7 mouse cellular contexts compared by ENCODE assay signal in the genomic region with DNA sequence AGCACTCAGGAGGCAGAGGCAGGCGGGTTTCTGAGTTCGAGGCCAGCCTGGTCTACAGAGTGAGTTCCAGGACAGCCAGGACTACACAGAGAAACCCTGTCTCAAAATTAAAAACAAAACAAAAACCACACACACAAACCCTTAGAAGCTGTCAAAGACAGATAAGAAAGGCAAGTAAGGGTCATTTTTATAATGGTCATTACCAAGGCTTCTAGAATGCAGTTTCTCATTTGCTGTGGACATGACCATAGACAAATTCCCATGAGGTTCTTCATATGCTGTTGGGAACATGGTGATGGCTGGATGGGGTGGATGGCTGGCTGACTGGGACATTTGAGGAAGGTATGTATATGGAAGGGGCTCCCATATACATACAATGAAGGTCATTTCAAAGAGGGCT. TPM values are rescaled to one million over a fixed set of nuclear protein-coding genes. Genes with fewer than 3 reads are reported as not detected.
DNase-seq lines count a peak whose midpoint lies in the region; ATAC-seq and TF ChIP-seq lines count a peak whose summit lies in the region.
"Not testable (repeated sequence)": the region's sequence is repeated elsewhere in the genome, so short reads cannot be mapped to it uniquely, and the experiment has no call there.

No protein-coding gene starts in this region.

- not testable (repeated sequence) for H3K9ac ChIP-seq in ES-E14 (ENCODE audit: insufficient read depth, low read depth, low read length, poor library complexity, severe bottlenecking); forebrain, embryonic 11.5 days (ENCODE audit: low read length); liver, embryonic 12.5 days; liver, embryonic 14.5 days (replicated peaks); neural tube, embryonic 12.5 days

- ATAC-seq in forebrain, embryonic 11.5 days (replicated peaks; ENCODE audit: low FRiP score), result 0 out of 2 replicates have a peak, but pooled peaks have one; percentile 49
- peak; percentile 44; the same call in 1 of the 2 replicates for ATAC-seq in liver, embryonic 12.5 days
- ATAC-seq in liver, embryonic 14.5 days (ENCODE audit: insufficient read depth), result peak; percentile 21; the same call in 1 of the 2 replicates
- peak; percentile 44; the same call in 1 of the 2 replicates for ATAC-seq in neural tube, embryonic 12.5 days (ENCODE audit: low FRiP score, low read depth)

- not testable (repeated sequence) for H3K4me3 ChIP-seq in ES-E14 (ENCODE audit: insufficient read depth in 1 of 2, low read depth in 1 of 2, low read length in 2 of 2, poor library complexity in 1 of 2, severe bottlenecking in 1 of 2); forebrain, embryonic 11.5 days (ENCODE audit: low read depth, low read length); liver, embryonic 12.5 days; liver, embryonic 14.5 days (ENCODE audit: insufficient read depth in 1 of 2, low read depth in 2 of 2, low read length in 2 of 2); neural tube, embryonic 12.5 days

- H3K27ac ChIP-seq in ES-E14 (ENCODE audit: insufficient read depth, low read depth, low read length, poor library complexity, severe bottlenecking); forebrain, embryonic 11.5 days (ENCODE audit: low read depth, low read length); liver, embryonic 12.5 days; liver, embryonic 14.5 days; neural tube, embryonic 12.5 days: not testable (repeated sequence)

- H3K4me2 ChIP-seq in forebrain, embryonic 11.5 days (ENCODE audit: low read depth, low read length, severe bottlenecking); liver, embryonic 12.5 days; liver, embryonic 14.5 days (ENCODE audit: low read depth); neural tube, embryonic 12.5 days (replicated peaks): not testable (repeated sequence)

- peaks cover 38% of the 10 kb centered on the region for H3K36me3 ChIP-seq in ES-E14 (ENCODE audit: control insufficient read depth, insufficient read depth, low read length, poor library complexity, severe bottlenecking)
- peaks cover 39% of the 10 kb centered on the region for H3K36me3 ChIP-seq in forebrain, embryonic 11.5 days (ENCODE audit: control insufficient read depth, insufficient read depth, low read length)
- peaks cover 90% of the 10 kb centered on the region for H3K36me3 ChIP-seq in liver, embryonic 12.5 days
- H3K36me3 ChIP-seq in liver, embryonic 14.5 days (replicated peaks; ENCODE audit: control insufficient read depth, insufficient read depth, low read depth), result peaks cover 57% of the 10 kb centered on the region
- peaks cover 61% of the 10 kb centered on the region for H3K36me3 ChIP-seq in neural tube, embryonic 12.5 days

- WGBS in forebrain, embryonic 11.5 days, result 100% methylated on average over 1 of the region's 2 CpGs
- WGBS in liver, embryonic 12.5 days (ENCODE audit: insufficient replicate concordance), result 73% methylated on average over 2 of the region's 2 CpGs
- 76% methylated on average over 2 of the region's 2 CpGs for WGBS in liver, embryonic 14.5 days (ENCODE audit: insufficient replicate concordance)
- WGBS in neural tube, embryonic 12.5 days, result 100% methylated on average over 2 of the region's 2 CpGs

- in situ Hi-C loops in ES-E14 (cut with MboI; ENCODE audit: low sequenced_read_pairs in 2 of 2, unreplicated experiment in 2 of 2), result not testable (repeated sequence)

- not testable (repeated sequence) for H3K9me3 ChIP-seq in ES-E14 (ENCODE audit: control insufficient read depth, insufficient read depth, low read depth, low read length); forebrain, embryonic 11.5 days (ENCODE audit: control insufficient read depth, low read length); liver, embryonic 12.5 days (replicated peaks); liver, embryonic 14.5 days (ENCODE audit: control insufficient read depth, low read length); neural tube, embryonic 12.5 days

- TF ChIP-seq CTCF in liver, embryonic 14.5 days (IDR thresholded peaks at IDR 0.05; ENCODE audit: low read depth), result not testable (repeated sequence)

- H3K27me3 ChIP-seq in forebrain, embryonic 11.5 days (ENCODE audit: control insufficient read depth, insufficient read depth, low read length); liver, embryonic 12.5 days (replicated peaks); liver, embryonic 14.5 days (ENCODE audit: control insufficient read depth, insufficient read depth, low read length); neural tube, embryonic 12.5 days (replicated peaks): not testable (repeated sequence)

- TF ChIP-seq EP300 in liver, embryonic 14.5 days (IDR thresholded peaks at IDR 0.05; ENCODE audit: low read depth), result not testable (repeated sequence)

- H3K4me1 ChIP-seq in ES-E14 (ENCODE audit: control insufficient read depth in 2 of 2, insufficient read depth in 2 of 2, low read length in 2 of 2, poor library complexity in 1 of 2); forebrain, embryonic 11.5 days (replicated peaks; ENCODE audit: control insufficient read depth, insufficient read depth, low read length); liver, embryonic 12.5 days; liver, embryonic 14.5 days (replicated peaks; ENCODE audit: control insufficient read depth in 2 of 2, insufficient read depth in 2 of 2, low read length in 1 of 2); neural tube, embryonic 12.5 days: not testable (repeated sequence)

- DNase-seq in 416B (ENCODE audit: low read depth), result peak; percentile 26
- not testable (repeated sequence) for DNase-seq in ES-E14 (ENCODE audit: low read depth, low spot score); forebrain, embryonic 11.5 days (ENCODE audit: low spot score); liver, embryonic 14.5 days (ENCODE audit: low read depth in 3 of 3, low spot score in 3 of 3)
- peak; percentile 25 for DNase-seq in R1 (ENCODE audit: low read depth, low spot score)

TF ChIP-seq in ES-E14, 5 proteins besides CTCF, POLR2A, EP300 and RAD21:
- TF ChIP-seq CHD2 (IDR thresholded peaks at IDR 0.05; ENCODE audit: low read depth, low read length), result peak; percentile 41; the same call in 1 of the 2 replicates

RNA-seq across cellular contexts. Expression of a gene that starts 10.0 kb away (rescaled TPM):
- 6.4 and 6.5 TPM in 2 replicates for total RNA-seq in ES-E14 (2012; rRNA removed)
- 5.2 and 6.3 TPM in 2 replicates for polyA plus RNA-seq in forebrain, embryonic 11.5 days (2014; fragmentation: Nextera tagmentation; extraction: Ambion mirVana)
- 3.8 TPM in 2 replicates for polyA plus RNA-seq in liver, embryonic 12.5 days (2016; fragmentation: Nextera tagmentation; extraction: Ambion mirVana)
- polyA plus RNA-seq in liver, embryonic 14.5 days (2012; rRNA removed), result 4.0 and 5.9 TPM in 2 replicates
- polyA plus RNA-seq in liver, embryonic 14.5 days (2014; fragmentation: Nextera tagmentation; extraction: Ambion mirVana), result 2.3 and 2.7 TPM in 2 replicates
- 9.8 and 11.2 TPM in 2 replicates for polyA plus RNA-seq in neural tube, embryonic 12.5 days (2016; fragmentation: Nextera tagmentation; extraction: Ambion mirVana)

RNA-seq across cellular contexts. Expression of a gene that starts 10.3 kb away (rescaled TPM):
- total RNA-seq in ES-E14 (2012; rRNA removed), result 982 and 1,438 TPM in 2 replicates
- 68.6 and 78.4 TPM in 2 replicates for polyA plus RNA-seq in forebrain, embryonic 11.5 days (2014; fragmentation: Nextera tagmentation; extraction: Ambion mirVana)
- 63.5 and 64.6 TPM in 2 replicates for polyA plus RNA-seq in liver, embryonic 12.5 days (2016; fragmentation: Nextera tagmentation; extraction: Ambion mirVana)
- 33.8 and 57.4 TPM in 2 replicates for polyA plus RNA-seq in liver, embryonic 14.5 days (2012; rRNA removed)
- 29.6 TPM in 2 replicates for polyA plus RNA-seq in liver, embryonic 14.5 days (2014; fragmentation: Nextera tagmentation; extraction: Ambion mirVana)
- 59.1 and 59.3 TPM in 2 replicates for polyA plus RNA-seq in neural tube, embryonic 12.5 days (2016; fragmentation: Nextera tagmentation; extraction: Ambion mirVana)

RNA-seq across cellular contexts. Expression of a gene that starts 36.6 kb away (rescaled TPM):
- total RNA-seq in ES-E14 (2012; rRNA removed), result 37.2 and 51.5 TPM in 2 replicates
- 47.7 and 51.1 TPM in 2 replicates for polyA plus RNA-seq in forebrain, embryonic 11.5 days (2014; fragmentation: Nextera tagmentation; extraction: Ambion mirVana)
- polyA plus RNA-seq in liver, embryonic 12.5 days (2016; fragmentation: Nextera tagmentation; extraction: Ambion mirVana), result 28.0 and 29.2 TPM in 2 replicates
- polyA plus RNA-seq in liver, embryonic 14.5 days (2012; rRNA removed), result 9.6 and 15.0 TPM in 2 replicates
- 15.8 and 17.2 TPM in 2 replicates for polyA plus RNA-seq in liver, embryonic 14.5 days (2014; fragmentation: Nextera tagmentation; extraction: Ambion mirVana)
- 43.4 and 46.7 TPM in 2 replicates for polyA plus RNA-seq in neural tube, embryonic 12.5 days (2016; fragmentation: Nextera tagmentation; extraction: Ambion mirVana)

RNA-seq across cellular contexts. Expression of a gene that starts 41.3 kb away (rescaled TPM):
- total RNA-seq in ES-E14 (2012; rRNA removed), result 64.3 and 81.2 TPM in 2 replicates
- polyA plus RNA-seq in forebrain, embryonic 11.5 days (2014; fragmentation: Nextera tagmentation; extraction: Ambion mirVana), result 28.3 and 28.4 TPM in 2 replicates
- 13.9 and 14.2 TPM in 2 replicates for polyA plus RNA-seq in liver, embryonic 12.5 days (2016; fragmentation: Nextera tagmentation; extraction: Ambion mirVana)
- polyA plus RNA-seq in liver, embryonic 14.5 days (2012; rRNA removed), result 10.4 and 15.7 TPM in 2 replicates
- polyA plus RNA-seq in liver, embryonic 14.5 days (2014; fragmentation: Nextera tagmentation; extraction: Ambion mirVana), result 9.5 and 9.6 TPM in 2 replicates
- polyA plus RNA-seq in neural tube, embryonic 12.5 days (2016; fragmentation: Nextera tagmentation; extraction: Ambion mirVana), result 21.5 and 21.9 TPM in 2 replicates
